Mouse (Mus musculus) embryonic facial prominence, embryonic 11.5 days (tissue): ENCODE data around the gene 1110012L19Rik. TPM values are rescaled to one million over a fixed set of nuclear protein-coding genes. Genes with fewer than 3 reads are reported as not detected.
"Not testable (repeated sequence)": the region's sequence is repeated elsewhere in the genome, so short reads cannot be mapped to it uniquely, and the experiment has no call there.

Experiments used
- ATAC-seq: fragments of 200-750 bp; cut with Nextera tagmentation; replicated peaks from 2 replicates; pipeline ENCODE4 v1.8.0; 2017; ENCODE audit warnings: low read depth; ENCODE audit not compliant: insufficient number of reproducible peaks, low FRiP score, low TSS enrichment
- DNase-seq: peaks from one replicate; pipeline ENCODE4 v3.0.0-alpha.2; 2015; ENCODE audit warnings: low spot score
- H3K27ac ChIP-seq: fragments of 300-500 bp; sonication (generic); replicated peaks from 2 replicates; pipeline ENCODE4 v1.5.1; 2014; ENCODE audit warnings: mild to moderate bottlenecking, low read depth, low read length, control low read depth
- H3K27me3 ChIP-seq: fragments of 300-500 bp; sonication (generic); 2 replicates; pipeline ENCODE4 v1.6.1; 2014; ENCODE audit warnings: mild to moderate bottlenecking, low read length, moderate library complexity, mixed read lengths; ENCODE audit not compliant: control insufficient read depth, insufficient read depth
- H3K36me3 ChIP-seq: fragments of 300-500 bp; sonication (generic); replicated peaks from 2 replicates; pipeline ENCODE4 v1.6.1; 2014; ENCODE audit warnings: low read depth, mild to moderate bottlenecking, low read length, moderate library complexity, mixed read lengths; ENCODE audit not compliant: control insufficient read depth, insufficient read depth
- H3K4me1 ChIP-seq: fragments of 300-500 bp; sonication (generic); 2 replicates; pipeline ENCODE4 v1.6.1; 2014; ENCODE audit warnings: low read length, mixed read lengths; ENCODE audit not compliant: control insufficient read depth, insufficient read depth
- H3K4me2 ChIP-seq: fragments of 300-500 bp; sonication (generic); 2 replicates; pipeline ENCODE4 v1.6.1; 2014; ENCODE audit warnings: low read depth, mild to moderate bottlenecking, control low read depth, low read length, moderate library complexity
- H3K4me3 ChIP-seq: fragments of 300-500 bp; sonication (generic); 2 replicates; pipeline ENCODE4 v1.5.1; 2014; ENCODE audit warnings: low read depth, low read length, control low read depth
- H3K9ac ChIP-seq: fragments of 300-500 bp; sonication (generic); replicated peaks from 2 replicates; pipeline ENCODE4 v1.6.1; 2014; ENCODE audit warnings: mild to moderate bottlenecking, control low read depth, low read length
- H3K9me3 ChIP-seq: fragments of 300-500 bp; sonication (generic); replicated peaks from 2 replicates; pipeline ENCODE4 v1.6.1; 2016; ENCODE audit warnings: mild to moderate bottlenecking, low read length, inconsistent platforms, mixed read lengths; ENCODE audit not compliant: control insufficient read depth
- WGBS: fragments of 180-500 bp; shearing (Covaris S2); extraction: QIAGEN DNeasy Blood & Tissue Kit; methylation state at CpG from one replicate; pipeline ENCODE4 v1.1.7; 2014; 5-methylcytosine and 5-hydroxymethylcytosine counted together
- polyA plus RNA-seq: library from polyadenylated mRNA; unstranded; fragments of >200 nt; fragmentation: Nextera tagmentation; extraction: Ambion mirVana; gene quantifications from 2 replicates; pipeline ENCODE4 v1.2.1, GENCODE M21; 2014

The 1110012L19Rik gene
- polyA plus RNA-seq, 1 experiment from 2014 or later, result 31.7 TPM

DNA sequence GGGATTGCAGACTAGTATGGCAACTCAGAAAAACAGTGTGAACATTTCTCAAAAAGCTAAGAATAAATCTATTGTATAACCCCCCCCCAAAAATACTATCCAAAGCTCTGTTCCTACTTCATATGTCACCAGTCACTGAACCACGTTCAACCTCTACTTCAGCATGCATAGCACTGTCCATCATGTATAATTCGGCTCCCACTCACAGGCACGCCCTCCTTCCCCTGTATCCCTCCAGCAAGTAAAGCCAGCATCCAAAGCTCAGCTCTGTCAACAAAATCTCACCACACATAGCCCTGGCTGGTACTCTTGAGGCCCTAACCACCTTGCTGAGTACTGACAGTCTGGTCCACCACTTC, 781 bp upstream of the 1110012L19Rik start:
- Histone ChIP-seq H3K9me3 (no peaks in the 10 kb centered on the region), H3K27ac (no peak overlapping the region), H3K4me1 (no peaks in the 10 kb centered on the region), H3K4me2 (peak overlapping the region; percentile 23), H3K27me3 (no peaks in the 10 kb centered on the region), H3K36me3 (no peaks in the 10 kb centered on the region), H3K9ac (no peak overlapping the region; the same call in 1 of the 2 replicates), H3K4me3 (peak overlapping the region; percentile 51)
- peak; percentile 34; the same call in 1 of the 2 replicates for ATAC-seq
- 60% methylated on average over 3 of the region's 3 CpGs for WGBS
- no peak for DNase-seq

DNA sequence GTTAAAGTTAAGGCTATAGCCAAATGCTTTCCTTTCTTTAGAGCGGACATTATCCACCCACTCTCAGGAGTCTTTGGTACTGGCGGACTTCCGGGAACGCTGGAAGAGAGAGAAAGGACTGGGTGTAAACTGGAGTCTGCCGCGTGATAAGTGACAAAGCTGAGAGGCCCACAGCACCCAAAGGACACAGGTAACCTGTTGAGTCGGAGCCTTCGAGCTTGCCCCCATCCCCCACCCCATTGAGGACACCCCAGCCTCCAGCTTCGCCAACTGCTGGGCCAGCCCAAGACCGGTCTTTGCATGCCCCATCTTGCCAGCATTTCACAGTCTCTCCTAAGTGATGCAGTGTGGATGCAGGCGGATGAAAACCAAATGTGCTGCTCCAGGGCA, 280 bp downstream of the 1110012L19Rik start:
- no peaks in the 10 kb centered on the region for H3K9me3 ChIP-seq
- 11% methylated on average over 11 of the region's 11 CpGs for whole genome bisulfite sequencing
- H3K27me3 ChIP-seq, result no peaks in the 10 kb centered on the region
- peak; percentile 8 for DNase-seq
- H3K9ac ChIP-seq, result peak overlapping the region; percentile 65
- peak; percentile 58; the same call in 1 of the 2 replicates for ATAC-seq
- no peak overlapping the region for H3K27ac ChIP-seq
- H3K4me2 ChIP-seq, result peak overlapping the region; percentile 42
- no peaks in the 10 kb centered on the region for H3K36me3 ChIP-seq
- H3K4me1 ChIP-seq, result no peaks in the 10 kb centered on the region
- H3K4me3 ChIP-seq, result peak overlapping the region; percentile 51

DNA sequence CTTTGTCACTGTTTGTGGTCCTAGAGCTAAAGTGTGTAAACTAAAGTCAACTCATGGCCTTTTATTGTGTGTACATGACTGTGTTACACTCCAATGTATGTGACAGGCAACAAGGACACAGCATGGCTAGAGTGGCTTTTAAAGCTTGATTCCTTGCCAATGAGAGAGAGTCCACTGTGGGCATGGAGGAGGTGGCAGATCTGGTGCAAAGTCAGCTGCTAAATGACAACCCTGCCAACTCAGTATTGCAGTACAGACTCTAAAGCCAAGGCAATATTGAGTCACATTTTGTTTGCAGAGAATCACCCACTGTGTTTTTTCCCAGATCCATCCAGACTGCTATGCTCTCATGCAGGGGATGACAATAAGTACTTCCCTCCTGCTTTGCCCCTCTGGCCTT, 7.0 kb downstream of the 1110012L19Rik start:
- not testable (repeated sequence) for DNase-seq, ATAC-seq, H3K9ac ChIP-seq, H3K4me2 ChIP-seq, H3K4me1 ChIP-seq, H3K27ac ChIP-seq, H3K27me3 ChIP-seq, H3K36me3 ChIP-seq, H3K4me3 ChIP-seq, H3K9me3 ChIP-seq

DNA sequence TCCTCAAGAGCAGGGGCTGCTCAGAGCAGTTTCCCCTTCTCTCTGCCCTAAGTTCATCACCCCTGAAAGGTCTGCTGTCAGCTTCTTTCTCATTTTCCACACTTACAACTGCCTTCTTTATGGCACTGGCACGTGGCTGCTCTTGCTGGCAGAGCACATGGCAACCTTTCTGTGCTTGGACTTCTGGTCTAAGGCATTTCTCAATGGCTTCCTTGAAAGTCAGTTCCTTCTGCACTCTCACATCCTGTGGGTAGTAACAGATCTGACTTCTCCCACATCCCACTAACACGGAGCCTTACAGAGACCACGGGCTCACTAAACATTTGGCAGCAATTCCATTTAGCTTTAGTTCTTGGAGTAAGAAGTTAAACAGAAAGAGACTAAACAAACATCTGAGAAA, 39.8 kb downstream of the 1110012L19Rik start:
- not testable (repeated sequence) for ATAC-seq, H3K9ac ChIP-seq, DNase-seq, H3K27ac ChIP-seq, H3K4me2 ChIP-seq, H3K4me1 ChIP-seq, H3K27me3 ChIP-seq, H3K4me3 ChIP-seq, H3K9me3 ChIP-seq, H3K36me3 ChIP-seq
- 84% methylated on average over 3 of the region's 3 CpGs for WGBS

Other genes with a start within 250 kb of the 1110012L19Rik start
- 3.0 and 3.8 TPM in 2 replicates for gene Ids, start 20.8 kb upstream of the 1110012L19Rik start, polyA plus RNA-seq
- 47.1 and 50.5 TPM in 2 replicates for gene Tmem185a, start 91.3 kb downstream of the 1110012L19Rik start, polyA plus RNA-seq